In the genomic region with DNA sequence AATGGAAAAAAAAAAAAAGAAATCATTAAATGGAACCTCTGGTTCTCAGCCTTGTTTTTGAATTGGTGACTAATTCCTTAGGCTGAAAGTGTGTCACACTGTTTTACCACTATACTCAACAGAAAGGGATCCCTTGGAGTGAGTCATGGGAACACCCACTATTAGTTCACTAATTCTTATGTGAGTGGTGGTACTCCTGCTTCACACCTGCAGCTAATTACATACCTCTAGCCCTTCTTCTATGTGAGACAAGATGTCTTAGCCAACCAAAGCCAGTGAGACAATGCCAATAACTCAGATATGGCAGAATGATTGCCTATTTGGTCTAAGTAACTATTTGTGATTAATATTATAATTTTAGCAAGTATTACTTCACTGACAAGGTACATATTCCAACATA, we compare ENCODE assay signal across 26 mouse cellular contexts.
"Had no signal": no experiment of that assay in that cellular context is flagged by ENCODE, and none has a peak within 500 bp of the region (broad histone marks: within the 10 kb centered on the region; RNA-seq: fewer than 3 reads in every experiment).

No protein-coding gene starts in this region.

- H3K27ac ChIP-seq: gastrocnemius, adult 2 months; heart, embryonic 10.5 days; hindbrain, embryonic 10.5 days; hindbrain, embryonic 12.5 days; hindbrain, embryonic 14.5 days; intestine, embryonic 15.5 days; left cerebral cortex, adult 2 months; limb, embryonic 10.5 days; limb, embryonic 12.5 days; liver, embryonic 13.5 days; liver, embryonic 15.5 days had no signal

- DNase-seq: gastrocnemius, adult 2 months; gastrocnemius, postnatal 10 days; gastrocnemius, postnatal 25 days; heart, postnatal 10 days; heart, postnatal 4 days; kidney, adult 18-20 months; kidney, adult 8-10 months; kidney, postnatal 10 days; kidney, postnatal 25 days; kidney, postnatal 4 days; liver; liver, embryonic 13.5 days had no signal

- ATAC-seq: hindbrain, embryonic 16.5 days; inflammation-experienced regulatory T-cells, adult 6 months; intestine, embryonic 15.5 days; intestine, postnatal 0 days had no signal

- H3K27me3 ChIP-seq: heart, embryonic 12.5 days; hindbrain, embryonic 12.5 days; intestine, embryonic 15.5 days; limb, embryonic 12.5 days; liver, embryonic 13.5 days; liver, embryonic 15.5 days had no signal

- H3K4me1 ChIP-seq: hindbrain, embryonic 10.5 days; hindbrain, embryonic 12.5 days; intestine, embryonic 15.5 days; liver, embryonic 13.5 days; liver, embryonic 15.5 days had no signal

- H3K4me2 ChIP-seq: heart, embryonic 12.5 days; hindbrain, embryonic 12.5 days; hindbrain, embryonic 14.5 days; intestine, embryonic 15.5 days; limb, embryonic 12.5 days; liver, embryonic 11.5 days; liver, embryonic 13.5 days; liver, embryonic 15.5 days had no signal

- H3K36me3 ChIP-seq: heart, embryonic 10.5 days; heart, embryonic 12.5 days; hindbrain, embryonic 10.5 days; hindbrain, embryonic 12.5 days; intestine, embryonic 15.5 days; limb, embryonic 10.5 days; limb, embryonic 12.5 days; liver, embryonic 13.5 days; liver, embryonic 15.5 days had no signal

- H3K9ac ChIP-seq: heart, embryonic 12.5 days; hindbrain, embryonic 12.5 days; hindbrain, embryonic 14.5 days; intestine, embryonic 15.5 days; limb, embryonic 12.5 days; liver, embryonic 13.5 days; liver, embryonic 15.5 days had no signal

- H3K4me3 ChIP-seq: gastrocnemius, adult 2 months; heart, embryonic 10.5 days; heart, embryonic 12.5 days; hindbrain, embryonic 10.5 days; hindbrain, embryonic 12.5 days; intestine, embryonic 15.5 days; left cerebral cortex, adult 2 months; limb, embryonic 10.5 days; limb, embryonic 12.5 days; liver, embryonic 13.5 days; liver, embryonic 15.5 days had no signal

- H3K9me3 ChIP-seq: heart, embryonic 10.5 days; heart, embryonic 12.5 days; hindbrain, embryonic 10.5 days; hindbrain, embryonic 12.5 days; intestine, embryonic 15.5 days; limb, embryonic 10.5 days; limb, embryonic 12.5 days; liver, embryonic 13.5 days; liver, embryonic 15.5 days had no signal
